Mouse (Mus musculus): ENCODE data around the gene Pld1. TPM values are rescaled to one million over a fixed set of nuclear protein-coding genes. Genes with fewer than 3 reads are reported as not detected.
A peak's percentile ranks its signal among the peaks of the same experiment; 100 is the strongest.
"Not testable (repeated sequence)": the region's sequence is repeated elsewhere in the genome, so short reads cannot be mapped to it uniquely, and the experiment has no call there.

The Pld1 gene
- total RNA-seq, 2 experiments from 2014 or later = 7.3 to 10.6 TPM

- DNase-seq = no peak
Observed at GRCm38 (mm10) chr3:27942991-27943390, 4.5 kb downstream of the Pld1 start.

GRCm38 (mm10) chr3:27945397-27945796 is 6.9 kb downstream of the Pld1 start:
- DNase-seq = not testable (repeated sequence)

GRCm38 (mm10) chr3:27949175-27949872 is 10.8 kb downstream of the Pld1 start:
- DNase-seq = no peak

- DNase-seq = no peak
Observed at GRCm38 (mm10) chr3:27949873-27950250, 11.4 kb downstream of the Pld1 start.

- no peak for DNase-seq
Observed at GRCm38 (mm10) chr3:27950726-27951125, 12.2 kb downstream of the Pld1 start.

- no peak for DNase-seq
Observed at GRCm38 (mm10) chr3:27951721-27952120, 13.2 kb downstream of the Pld1 start.

GRCm38 (mm10) chr3:27956006-27956405 is 17.5 kb downstream of the Pld1 start:
- DNase-seq = no peak

- no peak for DNase-seq
Observed at GRCm38 (mm10) chr3:27959221-27959620, 20.7 kb downstream of the Pld1 start.

GRCm38 (mm10) chr3:27961162-27961561 is 22.7 kb downstream of the Pld1 start:
- no peak for DNase-seq

- no peak for DNase-seq
Observed at GRCm38 (mm10) chr3:27963795-27964201, 25.3 kb downstream of the Pld1 start.

GRCm38 (mm10) chr3:27968671-27969070 is 30.2 kb downstream of the Pld1 start:
- peak in 1 of 2 experiments; percentile 22 for DNase-seq

GRCm38 (mm10) chr3:27973936-27974335 is 35.4 kb downstream of the Pld1 start:
- DNase-seq = no peak

GRCm38 (mm10) chr3:27974981-27975380 is 36.5 kb downstream of the Pld1 start:
- no peak for DNase-seq

GRCm38 (mm10) chr3:27976931-27977544 is 38.5 kb downstream of the Pld1 start:
- no peak for DNase-seq

- no peak for DNase-seq
Observed at GRCm38 (mm10) chr3:27978030-27978723, 39.7 kb downstream of the Pld1 start.

- DNase-seq = peak; percentile 28 to 33
Observed at GRCm38 (mm10) chr3:27981591-27981990, 43.1 kb downstream of the Pld1 start.

- DNase-seq = peak; percentile 70 to 73
Observed at GRCm38 (mm10) chr3:27982436-27983017, 44.0 kb downstream of the Pld1 start.

GRCm38 (mm10) chr3:27983274-27983673 is 44.8 kb downstream of the Pld1 start:
- no peak for DNase-seq

- DNase-seq = peak; percentile 24 to 38
Observed at GRCm38 (mm10) chr3:27983935-27984577, 45.6 kb downstream of the Pld1 start.

- no peak for DNase-seq
Observed at GRCm38 (mm10) chr3:27984620-27985019, 46.1 kb downstream of the Pld1 start.

- no peak for DNase-seq
Observed at GRCm38 (mm10) chr3:27985344-27985743, 46.8 kb downstream of the Pld1 start.

GRCm38 (mm10) chr3:27987891-27988536 is 49.5 kb downstream of the Pld1 start:
- DNase-seq = no peak
